Mouse (Mus musculus): ENCODE measurements around the gene Vmn1r209. TPM values are rescaled to one million over a fixed set of nuclear protein-coding genes. Genes with fewer than 3 reads are reported as not detected.
"Not testable (repeated sequence)": the region's sequence is repeated elsewhere in the genome, so short reads cannot be mapped to it uniquely, and the experiment has no call there.

The Vmn1r209 gene
- polyA plus RNA-seq, 1 experiment from 2014 or later: not detected

- H3K4me1 ChIP-seq (replicated peaks; ENCODE audit: control insufficient read depth, insufficient read depth, low read length); H3K9ac ChIP-seq (ENCODE audit: low read depth, low read length); H3K9me3 ChIP-seq (ENCODE audit: control insufficient read depth, low read length); H3K27ac ChIP-seq (ENCODE audit: low read depth, low read length); DNase-seq (ENCODE audit: low spot score); H3K4me3 ChIP-seq (ENCODE audit: low read depth, low read length); H3K36me3 ChIP-seq (ENCODE audit: control insufficient read depth, insufficient read depth, low read length); ATAC-seq (ENCODE audit: low FRiP score); H3K4me2 ChIP-seq (replicated peaks; ENCODE audit: low read depth, low read length); H3K27me3 ChIP-seq (ENCODE audit: control insufficient read depth, insufficient read depth, low read length): not testable (repeated sequence)
Measured at GRCm38 (mm10) chr13:22784159-22784558, 25.3 kb downstream of the Vmn1r209 start.

- not testable (repeated sequence) for H3K27ac ChIP-seq (ENCODE audit: low read depth, low read length); DNase-seq (ENCODE audit: low spot score); H3K9ac ChIP-seq (ENCODE audit: low read depth, low read length); ATAC-seq (ENCODE audit: low FRiP score); H3K36me3 ChIP-seq (ENCODE audit: control insufficient read depth, insufficient read depth, low read length); H3K4me3 ChIP-seq (ENCODE audit: low read depth, low read length); H3K27me3 ChIP-seq (ENCODE audit: control insufficient read depth, insufficient read depth, low read length); H3K9me3 ChIP-seq (ENCODE audit: control insufficient read depth, low read length); H3K4me1 ChIP-seq (replicated peaks; ENCODE audit: control insufficient read depth, insufficient read depth, low read length); H3K4me2 ChIP-seq (replicated peaks; ENCODE audit: low read depth, low read length)
- WGBS: no CpG with 5 or more reads among the region's 7 CpGs
Measured at GRCm38 (mm10) chr13:22777300-22777699, 32.2 kb downstream of the Vmn1r209 start, which contains the start of gene Vmn1r208. Gene Vmn1r208 (minus strand): TSS chr13:22777400.

GRCm38 (mm10) chr13:22771592-22771991, 37.9 kb downstream of the Vmn1r209 start:
- not testable (repeated sequence) for H3K4me1 ChIP-seq (replicated peaks; ENCODE audit: control insufficient read depth, insufficient read depth, low read length); H3K9me3 ChIP-seq (ENCODE audit: control insufficient read depth, low read length); H3K4me3 ChIP-seq (ENCODE audit: low read depth, low read length); H3K9ac ChIP-seq (ENCODE audit: low read depth, low read length); H3K36me3 ChIP-seq (ENCODE audit: control insufficient read depth, insufficient read depth, low read length); ATAC-seq (ENCODE audit: low FRiP score); H3K27me3 ChIP-seq (ENCODE audit: control insufficient read depth, insufficient read depth, low read length); H3K4me2 ChIP-seq (replicated peaks; ENCODE audit: low read depth, low read length); H3K27ac ChIP-seq (ENCODE audit: low read depth, low read length); DNase-seq (ENCODE audit: low spot score)
- 67% methylated on average over 1 of the region's 2 CpGs for WGBS

Other genes starting within 250 kb of the Vmn1r209 start
- gene Vmn1r205, start 216.7 kb downstream of the Vmn1r209 start, polyA plus RNA-seq (2014; fragmentation: Nextera tagmentation; extraction: Ambion mirVana): not detected in 2 replicates
- not detected in 2 replicates for gene Vmn1r206, start 185.4 kb downstream of the Vmn1r209 start, polyA plus RNA-seq (2014; fragmentation: Nextera tagmentation; extraction: Ambion mirVana)
- not detected in 2 replicates for gene Vmn1r207-ps, start 80.1 kb downstream of the Vmn1r209 start, polyA plus RNA-seq (2014; fragmentation: Nextera tagmentation; extraction: Ambion mirVana)
- gene Vmn1r208, start 32.3 kb downstream of the Vmn1r209 start, polyA plus RNA-seq (2014; fragmentation: Nextera tagmentation; extraction: Ambion mirVana): not detected in 2 replicates
- gene Vmn1r210, start 21.7 kb upstream of the Vmn1r209 start, polyA plus RNA-seq (2014; fragmentation: Nextera tagmentation; extraction: Ambion mirVana): not detected in 2 replicates
- not detected in 2 replicates for gene Vmn1r211, start 47.9 kb upstream of the Vmn1r209 start, polyA plus RNA-seq (2014; fragmentation: Nextera tagmentation; extraction: Ambion mirVana)
- gene Vmn1r212, start 74.5 kb upstream of the Vmn1r209 start, polyA plus RNA-seq (2014; fragmentation: Nextera tagmentation; extraction: Ambion mirVana): not detected in 2 replicates
- not detected in 2 replicates for gene Vmn1r213, start 198.0 kb upstream of the Vmn1r209 start, polyA plus RNA-seq (2014; fragmentation: Nextera tagmentation; extraction: Ambion mirVana)
- not detected in 2 replicates for gene Vmn1r214, start 220.7 kb upstream of the Vmn1r209 start, polyA plus RNA-seq (2014; fragmentation: Nextera tagmentation; extraction: Ambion mirVana)

All from hindbrain, embryonic 11.5 days (tissue).